Mouse (Mus musculus) ES-CJ7 (cell line): ENCODE data around the gene Btnl4.

ENCODE experiments used
- DNase-seq: peaks from one replicate; pipeline ENCODE4 v3.0.0; 2011; ENCODE audit warnings: low read depth, low spot score

Btnl4 gene

DNA sequence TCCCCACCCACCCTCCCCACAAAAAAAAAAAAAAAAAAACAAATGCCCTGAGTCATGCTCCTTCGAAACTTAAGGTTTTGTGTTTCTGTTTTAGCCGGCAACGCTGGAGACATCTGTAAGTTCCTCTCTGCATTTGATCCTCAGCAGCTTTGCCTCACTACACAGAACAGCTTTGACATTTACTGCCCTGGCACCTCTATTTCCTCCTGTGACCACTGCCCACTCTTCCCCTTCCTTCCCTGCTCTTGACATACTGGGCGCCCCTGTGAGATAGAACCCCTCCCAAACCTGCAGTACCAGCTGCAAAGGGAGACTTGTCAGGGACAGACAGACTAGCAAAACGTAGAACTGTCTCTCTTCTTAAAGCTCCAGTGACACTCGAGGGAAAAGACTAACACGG lies 39.5 kb downstream of the Btnl4 start:
- DNase-seq = no peak

DNA sequence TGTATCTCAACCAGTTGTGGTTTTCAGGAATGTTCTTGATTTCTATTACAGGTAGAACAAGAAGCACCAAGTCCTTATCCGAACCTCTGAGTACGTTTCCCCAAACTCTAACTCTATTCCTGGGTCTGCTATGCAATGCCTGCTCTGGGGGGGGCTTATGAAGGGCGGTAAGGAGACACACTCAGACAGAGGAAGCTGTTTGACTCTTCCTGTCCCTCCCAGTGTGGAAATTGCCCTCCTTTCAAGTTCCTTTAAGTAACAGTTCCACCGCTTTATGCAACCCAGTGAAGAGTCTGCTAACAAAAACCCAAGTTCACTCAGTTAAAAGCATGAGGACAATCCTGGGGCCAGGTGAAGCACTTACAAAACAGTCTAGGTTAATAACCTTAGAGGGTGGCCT lies 40.0 kb downstream of the Btnl4 start:
- DNase-seq = no peak

DNA sequence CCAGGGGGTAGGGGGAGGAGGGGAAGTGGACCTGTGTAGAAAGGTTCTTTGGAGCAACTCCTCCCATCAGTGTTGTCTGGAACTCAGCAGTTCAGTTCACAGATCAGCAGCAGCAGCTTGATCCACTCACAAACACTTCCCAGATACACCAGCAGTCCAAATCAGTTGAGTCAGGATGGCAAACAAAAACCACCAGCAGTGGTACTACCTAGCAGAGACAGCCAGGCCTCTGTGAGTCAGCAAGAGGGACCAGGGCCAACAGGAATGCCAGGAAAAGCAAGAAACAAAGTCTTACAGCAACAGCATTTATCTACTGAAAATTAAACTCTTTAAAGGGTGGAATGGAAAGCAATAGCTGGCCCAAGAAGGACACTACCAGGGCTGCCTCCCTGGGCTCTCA lies 49.5 kb downstream of the Btnl4 start:
- DNase-seq = no peak

DNA sequence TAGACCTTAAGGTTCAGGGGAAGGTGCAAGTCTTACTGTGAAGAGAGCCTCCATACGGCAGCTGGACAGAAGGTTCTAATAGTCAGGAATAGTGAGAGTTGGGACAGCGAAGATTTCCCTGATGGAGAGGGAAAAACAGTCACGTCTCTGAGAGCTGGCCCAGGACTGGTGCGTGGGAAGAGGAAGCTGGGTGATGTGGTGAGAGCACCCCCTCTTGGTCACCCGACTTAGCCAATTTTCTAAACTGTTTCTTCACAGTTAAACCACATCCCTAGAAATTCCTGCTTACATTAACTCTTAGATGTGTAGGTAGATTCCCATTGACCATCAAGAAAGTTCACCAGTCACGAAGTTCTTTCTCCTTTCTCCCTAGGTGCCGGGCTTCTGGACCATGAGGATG lies 57.1 kb downstream of the Btnl4 start:
- no peak for DNase-seq
